ENCODE assay signal across 10 mouse cellular contexts in the genomic region with DNA sequence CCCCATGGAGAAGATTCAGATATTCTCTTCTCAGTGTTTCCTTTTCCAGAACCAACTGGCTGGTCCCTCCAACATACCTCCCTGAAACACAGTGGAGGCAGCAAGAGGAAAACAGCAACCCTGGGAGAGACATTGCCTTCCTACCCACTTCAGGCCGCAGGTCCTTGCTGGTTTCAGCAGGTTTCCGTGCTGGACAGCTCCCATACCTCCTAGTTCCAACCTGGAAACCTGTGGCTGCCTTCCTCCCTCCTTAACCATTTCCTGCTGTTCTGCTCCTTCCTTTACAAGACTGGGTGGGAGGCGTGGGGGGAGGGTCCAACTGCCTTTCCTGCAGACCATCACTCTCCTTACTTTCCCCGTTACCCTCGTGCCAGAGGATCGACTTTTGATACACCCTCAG. TPM values are rescaled to one million over a fixed set of nuclear protein-coding genes. Genes with fewer than 3 reads are reported as not detected.
DNase-seq lines count a peak whose midpoint lies in the region; ATAC-seq and TF ChIP-seq lines count a peak whose summit lies in the region.
"Had no signal": no experiment of that assay in that cellular context is flagged by ENCODE, and none has a peak within 500 bp of the region (broad histone marks: within the 10 kb centered on the region; RNA-seq: fewer than 3 reads in every experiment).

No protein-coding gene starts in this region.

- peak; percentile 71 for DNase-seq in kidney, postnatal 0 days (ENCODE audit: low spot score)
- peak; percentile 80 for DNase-seq in NIH3T3 (ENCODE audit: low read depth)
- peak; percentile 38 for DNase-seq in liver, embryonic 11.5 days (ENCODE audit: low spot score)
- DNase-seq in layer of hippocampus, adult 11-12 months (ENCODE audit: low spot score) = no peak
- DNase-seq in cerebellum, postnatal 10 days = no peak
- no peak for DNase-seq in thymus, postnatal 25 days

- H3K27ac ChIP-seq in kidney, postnatal 0 days = no peak overlapping the region
- H3K27ac ChIP-seq in kidney, embryonic 16.5 days (ENCODE audit: low read length) = no peak overlapping the region
- 0 out of 2 replicates have a peak overlapping the region, but pooled peaks have one; percentile 0 for H3K27ac ChIP-seq in brown adipose tissue, adult 24 weeks (replicated peaks; ENCODE audit: low read depth, low read length)
- no peak overlapping the region for H3K27ac ChIP-seq in liver, embryonic 11.5 days (ENCODE audit: low read depth, low read length)
- H3K27ac ChIP-seq: forebrain, embryonic 12.5 days; midbrain, embryonic 13.5 days had no signal

- no peaks in the 10 kb centered on the region for H3K9me3 ChIP-seq in kidney, postnatal 0 days (replicated peaks; ENCODE audit: low read length)
- H3K9me3 ChIP-seq in kidney, embryonic 16.5 days (ENCODE audit: low read length) = no peaks in the 10 kb centered on the region
- H3K9me3 ChIP-seq in liver, embryonic 11.5 days (ENCODE audit: control insufficient read depth, low read length) = no peaks in the 10 kb centered on the region
- H3K9me3 ChIP-seq: forebrain, embryonic 12.5 days; midbrain, embryonic 13.5 days had no signal

- 11% methylated on average over 6 of the region's 6 CpGs for WGBS in kidney, postnatal 0 days
- 16% methylated on average over 6 of the region's 6 CpGs for WGBS in kidney, embryonic 16.5 days
- WGBS in liver, embryonic 11.5 days = 34% methylated on average over 6 of the region's 6 CpGs

- TF ChIP-seq CTCF in kidney, postnatal 0 days (IDR thresholded peaks at IDR 0.05; ENCODE audit: low read depth) = no peak

- H3K36me3 ChIP-seq in kidney, postnatal 0 days (ENCODE audit: insufficient read depth, low read length) = no peaks in the 10 kb centered on the region
- no peaks in the 10 kb centered on the region for H3K36me3 ChIP-seq in kidney, embryonic 16.5 days (ENCODE audit: insufficient read depth, low read length)
- no peaks in the 10 kb centered on the region for H3K36me3 ChIP-seq in liver, embryonic 11.5 days (ENCODE audit: control insufficient read depth, insufficient read depth, low read length)
- H3K36me3 ChIP-seq: forebrain, embryonic 12.5 days; midbrain, embryonic 13.5 days had no signal

- no peak overlapping the region for H3K4me2 ChIP-seq in kidney, postnatal 0 days (ENCODE audit: low read length)
- no peak overlapping the region for H3K4me2 ChIP-seq in kidney, embryonic 16.5 days (replicated peaks; ENCODE audit: low read depth, low read length)
- no peak overlapping the region for H3K4me2 ChIP-seq in liver, embryonic 11.5 days
- H3K4me2 ChIP-seq: forebrain, embryonic 12.5 days; midbrain, embryonic 13.5 days had no signal

- peaks cover 12% of the 10 kb centered on the region; the same call in 1 of the 2 replicates for H3K4me1 ChIP-seq in kidney, postnatal 0 days (replicated peaks; ENCODE audit: insufficient read depth, low read length)
- peaks cover 21% of the 10 kb centered on the region for H3K4me1 ChIP-seq in kidney, embryonic 16.5 days (ENCODE audit: insufficient read depth, low read length)
- peaks cover 62% of the 10 kb centered on the region for H3K4me1 ChIP-seq in brown adipose tissue, adult 24 weeks (ENCODE audit: control insufficient read depth, insufficient read depth, insufficient read length, low read length)
- H3K4me1 ChIP-seq in liver, embryonic 11.5 days (replicated peaks; ENCODE audit: control insufficient read depth, insufficient read depth, low read length) = peaks cover 12% of the 10 kb centered on the region

- no peaks in the 10 kb centered on the region for H3K27me3 ChIP-seq in kidney, postnatal 0 days (ENCODE audit: insufficient read depth, low read length)
- H3K27me3 ChIP-seq in kidney, embryonic 16.5 days (ENCODE audit: insufficient read depth, low read length) = no peaks in the 10 kb centered on the region
- H3K27me3 ChIP-seq in liver, embryonic 11.5 days (replicated peaks; ENCODE audit: control insufficient read depth, insufficient read depth, low read length) = no peaks in the 10 kb centered on the region
- H3K27me3 ChIP-seq: forebrain, embryonic 12.5 days; midbrain, embryonic 13.5 days had no signal

- no peak overlapping the region for H3K4me3 ChIP-seq in kidney, postnatal 0 days (replicated peaks; ENCODE audit: low read depth, low read length)
- no peak overlapping the region for H3K4me3 ChIP-seq in kidney, embryonic 16.5 days (ENCODE audit: low read length)
- no peak overlapping the region for H3K4me3 ChIP-seq in brown adipose tissue, adult 24 weeks (ENCODE audit: insufficient read depth, low read depth, low read length)
- H3K4me3 ChIP-seq in liver, embryonic 11.5 days (ENCODE audit: low read depth, low read length) = no peak overlapping the region
- H3K4me3 ChIP-seq: forebrain, embryonic 12.5 days; midbrain, embryonic 13.5 days had no signal

- ATAC-seq in kidney, postnatal 0 days (replicated peaks; ENCODE audit: low FRiP score, low read depth) = no peak
- ATAC-seq in kidney, embryonic 16.5 days (ENCODE audit: low FRiP score, low TSS enrichment) = no peak
- no peak for ATAC-seq in liver, embryonic 11.5 days (replicated peaks; ENCODE audit: low FRiP score)
- ATAC-seq: midbrain, embryonic 13.5 days had no signal

- no peak overlapping the region for H3K9ac ChIP-seq in kidney, postnatal 0 days (ENCODE audit: low read depth, low read length)
- H3K9ac ChIP-seq in kidney, embryonic 16.5 days (replicated peaks; ENCODE audit: low read length) = no peak overlapping the region
- no peak overlapping the region for H3K9ac ChIP-seq in liver, embryonic 11.5 days (ENCODE audit: low read depth, low read length)
- H3K9ac ChIP-seq: forebrain, embryonic 12.5 days; midbrain, embryonic 13.5 days had no signal

RNA-seq across cellular contexts. Expression of a gene that starts 27.7 kb away (rescaled TPM):
- polyA plus RNA-seq in kidney, postnatal 0 days (2015; fragmentation: Nextera tagmentation; extraction: Ambion mirVana) = 9.1 and 9.3 TPM in 2 replicates
- 12.2 and 16.8 TPM in 2 replicates for polyA plus RNA-seq in kidney, embryonic 16.5 days (2015; fragmentation: Nextera tagmentation; extraction: Ambion mirVana)
- 5.5 and 7.8 TPM in 2 replicates for polyA plus RNA-seq in brown adipose tissue, adult 24 weeks (2012; ENCODE audit: insufficient read depth, insufficient read length, missing spikeins)
- polyA plus RNA-seq in liver, embryonic 11.5 days (2014; fragmentation: Nextera tagmentation; extraction: Ambion mirVana) = 8.8 and 8.9 TPM in 2 replicates

Comparison
In these comparisons a context has a peak if more than half of its experiments do, and no peak if none do; other contexts are left out.
1. DNase-seq: peak in kidney, postnatal 0 days (single experiment), NIH3T3 (single experiment) and liver, embryonic 11.5 days (single experiment); none in layer of hippocampus, adult 11-12 months (single experiment), cerebellum, postnatal 10 days (0 of 2) and thymus, postnatal 25 days (single experiment).